Mouse (Mus musculus): ENCODE data around the gene Mcpt4. TPM values are rescaled to one million over a fixed set of nuclear protein-coding genes. Genes with fewer than 3 reads are reported as not detected.

The Mcpt4 gene
- total RNA-seq, 4 experiments from 2014 or later: 0.65 to 1.8 (median 1.1) TPM

Small RNA genes within 50 kb of the gene (microRNA-seq; reads per million reads assigned to microRNA genes)
- not detected for gene Mir6949

Other genes with a start within 250 kb of the Mcpt4 start
- 1 to 10 TPM; 3.3 to 4.2 (median 3.7) TPM for gene Nfatc4, start 239.2 kb downstream of the Mcpt4 start, total RNA-seq (2022)
- gene Nynrin, start 208.3 kb downstream of the Mcpt4 start, total RNA-seq (2022): 10 to 100 TPM in 1 of 4 experiments, 1 to 10 TPM in 3; 4.4 to 11.5 (median 6.2) TPM
- gene Cbln3, start 177.9 kb downstream of the Mcpt4 start, total RNA-seq (2022): under 1 TPM in 1 of 4 experiments, not detected in 3; 0.06 TPM
- 10 to 100 TPM in 2 of 4 experiments, 1 to 10 TPM in 2; 8.1 to 11.7 (median 10.3) TPM for gene Khnyn, start 177.4 kb downstream of the Mcpt4 start, total RNA-seq (2022)
- 100 to 1,000 TPM; 120 to 148 (median 130) TPM for gene Sdr39u1, start 162.0 kb downstream of the Mcpt4 start, total RNA-seq (2022)
- 1 to 10 TPM in 2 of 4 experiments, under 1 TPM in 2; 0.57 to 1.2 (median 0.99) TPM for gene Cma1, start 117.6 kb downstream of the Mcpt4 start, total RNA-seq (2022)
- not detected for gene Cma2, start 111.3 kb downstream of the Mcpt4 start, total RNA-seq (2022)
- gene Mcpt1, start 44.3 kb downstream of the Mcpt4 start, total RNA-seq (2022): not detected
- gene Mcpt9, start 31.8 kb downstream of the Mcpt4 start, total RNA-seq (2022): not detected
- not detected for gene Mcpt2, start 20.3 kb downstream of the Mcpt4 start, total RNA-seq (2022)
- gene Mcpt8, start 23.0 kb upstream of the Mcpt4 start, total RNA-seq (2022): not detected
- not detected for gene Ctsg, start 40.3 kb upstream of the Mcpt4 start, total RNA-seq (2022)
- gene Gzme, start 58.3 kb upstream of the Mcpt4 start, total RNA-seq (2022): not detected
- not detected for gene Gzmd, start 70.3 kb upstream of the Mcpt4 start, total RNA-seq (2022)
- gene Gzmg, start 97.3 kb upstream of the Mcpt4 start, total RNA-seq (2022): not detected
- gene Gzmn, start 112.3 kb upstream of the Mcpt4 start, total RNA-seq (2022): not detected
- not detected for gene Gzmf, start 149.1 kb upstream of the Mcpt4 start, total RNA-seq (2022)
- gene Gzmc, start 172.3 kb upstream of the Mcpt4 start, total RNA-seq (2022): not detected
- gene Gzmb, start 199.9 kb upstream of the Mcpt4 start, total RNA-seq (2022): not detected